Mouse (Mus musculus): ENCODE data around the gene Tmtc1. TPM values are rescaled to one million over a fixed set of nuclear protein-coding genes. Genes with fewer than 3 reads are reported as not detected.

Gene Tmtc1
- polyA plus RNA-seq, 1 experiment = not detected

- Histone ChIP-seq H3K9me3 (ENCODE audit: control insufficient read depth, low read length) (no peaks in the 10 kb centered on the region), H3K4me1 (ENCODE audit: control insufficient read depth) (peaks cover 2% of the 10 kb centered on the region)
- no peak for TF ChIP-seq TAL1 (IDR thresholded peaks at IDR 0.05; ENCODE audit: low read length)
- TF ChIP-seq GATA1 (IDR thresholded peaks at IDR 0.05; ENCODE audit: low read length) = no peak
These were observed 186.4 kb downstream of the Tmtc1 start for GRCm38 (mm10) chr6:148257805-148258204.

GRCm38 (mm10) chr6:148256109-148256508 lies 188.1 kb downstream of the Tmtc1 start:
- TF ChIP-seq TAL1 (IDR thresholded peaks at IDR 0.05; ENCODE audit: low read length) (no peak), GATA1 (IDR thresholded peaks at IDR 0.05; ENCODE audit: low read length) (no peak)
- Histone ChIP-seq H3K27me3 (ENCODE audit: control insufficient read depth) (no peaks in the 10 kb centered on the region), H3K36me3 (ENCODE audit: control insufficient read depth) (no peaks in the 10 kb centered on the region)

More at GRCm38 (mm10) chr6:148257805-148258204, 186.4 kb downstream of the Tmtc1 start:
- H3K27me3 ChIP-seq (ENCODE audit: control insufficient read depth) = no peaks in the 10 kb centered on the region
- no peak overlapping the region for H3K4me3 ChIP-seq (replicated peaks)
- H3K36me3 ChIP-seq (ENCODE audit: control insufficient read depth) = no peaks in the 10 kb centered on the region

GRCm38 (mm10) chr6:148255395-148256053 lies 188.7 kb downstream of the Tmtc1 start:
- Histone ChIP-seq H3K4me3 (replicated peaks) (no peak overlapping the region), H3K9me3 (ENCODE audit: control insufficient read depth, low read length) (no peaks in the 10 kb centered on the region), H3K36me3 (ENCODE audit: control insufficient read depth) (no peaks in the 10 kb centered on the region), H3K4me1 (ENCODE audit: control insufficient read depth) (peaks cover 2% of the 10 kb centered on the region), H3K27me3 (ENCODE audit: control insufficient read depth) (no peaks in the 10 kb centered on the region)
- TF ChIP-seq TAL1 (IDR thresholded peaks at IDR 0.05; ENCODE audit: low read length) = no peak
- no peak for TF ChIP-seq GATA1 (IDR thresholded peaks at IDR 0.05; ENCODE audit: low read length)

More at GRCm38 (mm10) chr6:148256109-148256508, 188.1 kb downstream of the Tmtc1 start:
- H3K4me1 ChIP-seq (ENCODE audit: control insufficient read depth) = peaks cover 2% of the 10 kb centered on the region
- H3K9me3 ChIP-seq (ENCODE audit: control insufficient read depth, low read length) = no peaks in the 10 kb centered on the region
- H3K4me3 ChIP-seq (replicated peaks) = no peak overlapping the region

GRCm38 (mm10) chr6:148249221-148249620 lies 195.0 kb downstream of the Tmtc1 start:
- no peaks in the 10 kb centered on the region for H3K4me1 ChIP-seq (ENCODE audit: control insufficient read depth)
- no peaks in the 10 kb centered on the region for H3K36me3 ChIP-seq (ENCODE audit: control insufficient read depth)
- no peak for TF ChIP-seq TAL1 (IDR thresholded peaks at IDR 0.05; ENCODE audit: low read length)
- H3K9me3 ChIP-seq (ENCODE audit: control insufficient read depth, low read length) = no peaks in the 10 kb centered on the region
- no peaks in the 10 kb centered on the region for H3K27me3 ChIP-seq (ENCODE audit: control insufficient read depth)
- no peak overlapping the region for H3K4me3 ChIP-seq (replicated peaks)

GRCm38 (mm10) chr6:148248625-148249024 lies 195.6 kb downstream of the Tmtc1 start:
- no peak overlapping the region for H3K4me3 ChIP-seq (replicated peaks)
- no peaks in the 10 kb centered on the region for H3K4me1 ChIP-seq (ENCODE audit: control insufficient read depth)
- H3K9me3 ChIP-seq (ENCODE audit: control insufficient read depth, low read length) = no peaks in the 10 kb centered on the region
- no peaks in the 10 kb centered on the region for H3K27me3 ChIP-seq (ENCODE audit: control insufficient read depth)
- no peaks in the 10 kb centered on the region for H3K36me3 ChIP-seq (ENCODE audit: control insufficient read depth)
- no peak for TF ChIP-seq TAL1 (IDR thresholded peaks at IDR 0.05; ENCODE audit: low read length)
- TF ChIP-seq GATA1 (IDR thresholded peaks at IDR 0.05; ENCODE audit: low read length) = no peak

GRCm38 (mm10) chr6:148246544-148246943 lies 197.6 kb downstream of the Tmtc1 start:
- Histone ChIP-seq H3K36me3 (ENCODE audit: control insufficient read depth) (no peaks in the 10 kb centered on the region), H3K9me3 (ENCODE audit: control insufficient read depth, low read length) (no peaks in the 10 kb centered on the region), H3K4me3 (replicated peaks) (no peak overlapping the region), H3K27me3 (ENCODE audit: control insufficient read depth) (no peaks in the 10 kb centered on the region), H3K4me1 (ENCODE audit: control insufficient read depth) (no peaks in the 10 kb centered on the region)
- TF ChIP-seq TAL1 (IDR thresholded peaks at IDR 0.05; ENCODE audit: low read length) = no peak
- no peak for TF ChIP-seq GATA1 (IDR thresholded peaks at IDR 0.05; ENCODE audit: low read length)

- H3K27me3 ChIP-seq (ENCODE audit: control insufficient read depth) = no peaks in the 10 kb centered on the region
- no peaks in the 10 kb centered on the region for H3K9me3 ChIP-seq (ENCODE audit: control insufficient read depth, low read length)
- no peak overlapping the region for H3K4me3 ChIP-seq (replicated peaks)
- no peaks in the 10 kb centered on the region for H3K4me1 ChIP-seq (ENCODE audit: control insufficient read depth)
- no peaks in the 10 kb centered on the region for H3K36me3 ChIP-seq (ENCODE audit: control insufficient read depth)
- no peak for TF ChIP-seq GATA1 (IDR thresholded peaks at IDR 0.05; ENCODE audit: low read length)
- TF ChIP-seq TAL1 (IDR thresholded peaks at IDR 0.05; ENCODE audit: low read length) = no peak
These were observed 199.4 kb downstream of the Tmtc1 start for GRCm38 (mm10) chr6:148244836-148245235.

- TF ChIP-seq GATA1 (IDR thresholded peaks at IDR 0.05; ENCODE audit: low read length) = no peak
- TF ChIP-seq TAL1 (IDR thresholded peaks at IDR 0.05; ENCODE audit: low read length) = no peak
- Histone ChIP-seq H3K36me3 (ENCODE audit: control insufficient read depth) (no peaks in the 10 kb centered on the region), H3K27me3 (ENCODE audit: control insufficient read depth) (no peaks in the 10 kb centered on the region), H3K4me1 (ENCODE audit: control insufficient read depth) (no peaks in the 10 kb centered on the region), H3K4me3 (replicated peaks) (no peak overlapping the region), H3K9me3 (ENCODE audit: control insufficient read depth, low read length) (no peaks in the 10 kb centered on the region)
These were observed 201.9 kb downstream of the Tmtc1 start for GRCm38 (mm10) chr6:148242304-148242703.

GRCm38 (mm10) chr6:148241685-148242084 lies 202.5 kb downstream of the Tmtc1 start:
- Histone ChIP-seq H3K36me3 (ENCODE audit: control insufficient read depth) (no peaks in the 10 kb centered on the region), H3K9me3 (ENCODE audit: control insufficient read depth, low read length) (no peaks in the 10 kb centered on the region), H3K27me3 (ENCODE audit: control insufficient read depth) (no peaks in the 10 kb centered on the region), H3K4me3 (replicated peaks) (no peak overlapping the region), H3K4me1 (ENCODE audit: control insufficient read depth) (no peaks in the 10 kb centered on the region)
- TF ChIP-seq TAL1 (IDR thresholded peaks at IDR 0.05; ENCODE audit: low read length) (no peak), GATA1 (IDR thresholded peaks at IDR 0.05; ENCODE audit: low read length) (no peak)

GRCm38 (mm10) chr6:148239311-148239710 lies 204.9 kb downstream of the Tmtc1 start:
- Histone ChIP-seq H3K27me3 (ENCODE audit: control insufficient read depth) (no peaks in the 10 kb centered on the region), H3K4me3 (replicated peaks) (no peak overlapping the region), H3K4me1 (ENCODE audit: control insufficient read depth) (no peaks in the 10 kb centered on the region), H3K9me3 (ENCODE audit: control insufficient read depth, low read length) (no peaks in the 10 kb centered on the region), H3K36me3 (ENCODE audit: control insufficient read depth) (no peaks in the 10 kb centered on the region)
- TF ChIP-seq TAL1 (IDR thresholded peaks at IDR 0.05; ENCODE audit: low read length) (no peak), GATA1 (IDR thresholded peaks at IDR 0.05; ENCODE audit: low read length) (no peak)

Data from erythroblast, embryonic 14.5 days (primary cell).